ENCODE assay signal across 11 mouse cellular contexts in genomic region chr7:46986646-46987045, GRCm38 (mm10). TPM values are rescaled to one million over a fixed set of nuclear protein-coding genes. Genes with fewer than 3 reads are reported as not detected.
DNase-seq lines count a peak whose midpoint lies in the region; ATAC-seq lines count a peak whose summit lies in the region.
"Had no signal": no experiment of that assay in that cellular context is flagged by ENCODE, and none has a peak within 500 bp of the region (broad histone marks: within the 10 kb centered on the region; RNA-seq: fewer than 3 reads in every experiment).

No protein-coding gene starts in this region.

- H3K4me3 ChIP-seq in forebrain, embryonic 14.5 days (ENCODE audit: low read depth, low read length): no peak overlapping the region
- no peak overlapping the region for H3K4me3 ChIP-seq in forebrain, embryonic 12.5 days (replicated peaks)
- H3K4me3 ChIP-seq in liver, embryonic 12.5 days: no peak overlapping the region

- ATAC-seq in forebrain, embryonic 14.5 days: no peak
- ATAC-seq in forebrain, embryonic 12.5 days (ENCODE audit: low FRiP score): no peak
- no peak for ATAC-seq in liver, embryonic 12.5 days
- ATAC-seq in granulocyte monocyte progenitor cell, adult 5-6 weeks (replicated peaks; ENCODE audit: poor library complexity, severe bottlenecking): peak; percentile 50
- ATAC-seq in megakaryocyte-erythroid progenitor cell, adult 5-6 weeks (replicated peaks; ENCODE audit: low FRiP score, low TSS enrichment, poor library complexity, severe bottlenecking): 0 out of 2 replicates have a peak, but pooled peaks have one; percentile 22

- no peaks in the 10 kb centered on the region for H3K9me3 ChIP-seq in forebrain, embryonic 14.5 days (replicated peaks; ENCODE audit: control insufficient read depth, low read length)
- no peaks in the 10 kb centered on the region for H3K9me3 ChIP-seq in forebrain, embryonic 12.5 days
- no peaks in the 10 kb centered on the region for H3K9me3 ChIP-seq in liver, embryonic 12.5 days (replicated peaks)

- no peaks in the 10 kb centered on the region for H3K4me1 ChIP-seq in forebrain, embryonic 14.5 days (ENCODE audit: control insufficient read depth, insufficient read depth, low read length)
- H3K4me1 ChIP-seq in forebrain, embryonic 12.5 days: peaks cover 3% of the 10 kb centered on the region; the same call in 1 of the 2 replicates
- peaks cover 26% of the 10 kb centered on the region for H3K4me1 ChIP-seq in liver, embryonic 12.5 days

- DNase-seq in forebrain, embryonic 14.5 days (ENCODE audit: low spot score): peak; percentile 13
- DNase-seq in liver: no peak
- DNase-seq in urinary bladder, postnatal 10 days (ENCODE audit: low spot score): no peak
- DNase-seq in layer of hippocampus, postnatal 36 days: no peak
- DNase-seq: gastrocnemius, postnatal 10 days had no signal

- H3K4me2 ChIP-seq in forebrain, embryonic 14.5 days (ENCODE audit: low read length): no peak overlapping the region
- no peak overlapping the region for H3K4me2 ChIP-seq in forebrain, embryonic 12.5 days
- no peak overlapping the region for H3K4me2 ChIP-seq in liver, embryonic 12.5 days

- peaks cover 9% of the 10 kb centered on the region for H3K36me3 ChIP-seq in forebrain, embryonic 14.5 days (ENCODE audit: control insufficient read depth, insufficient read depth, low read length)
- peaks cover 6% of the 10 kb centered on the region for H3K36me3 ChIP-seq in forebrain, embryonic 12.5 days (replicated peaks)
- H3K36me3 ChIP-seq in liver, embryonic 12.5 days: peaks cover 13% of the 10 kb centered on the region

- 62% methylated on average over 5 of the region's 5 CpGs for WGBS in forebrain, embryonic 14.5 days
- 70% methylated on average over 5 of the region's 5 CpGs for WGBS in forebrain, embryonic 12.5 days
- 71% methylated on average over 5 of the region's 5 CpGs for WGBS in liver, embryonic 12.5 days (ENCODE audit: insufficient replicate concordance)

- H3K27me3 ChIP-seq in forebrain, embryonic 14.5 days (replicated peaks; ENCODE audit: control insufficient read depth, insufficient read depth, low read length): no peaks in the 10 kb centered on the region
- H3K27me3 ChIP-seq in forebrain, embryonic 12.5 days: no peaks in the 10 kb centered on the region
- H3K27me3 ChIP-seq in liver, embryonic 12.5 days (replicated peaks): peaks cover 10% of the 10 kb centered on the region; the same call in 1 of the 2 replicates

- H3K27ac ChIP-seq in forebrain, embryonic 14.5 days (ENCODE audit: low read depth, low read length): no peak overlapping the region
- no peak overlapping the region for H3K27ac ChIP-seq in forebrain, embryonic 12.5 days
- H3K27ac ChIP-seq in liver, embryonic 12.5 days: 0 out of 2 replicates have a peak overlapping the region, but pooled peaks have one; percentile 25

- H3K9ac ChIP-seq in forebrain, embryonic 14.5 days (ENCODE audit: low read length): no peak overlapping the region
- H3K9ac ChIP-seq in forebrain, embryonic 12.5 days: no peak overlapping the region
- H3K9ac ChIP-seq in liver, embryonic 12.5 days: no peak overlapping the region

RNA-seq across cellular contexts. Expression of gene Gm9999, which starts 3.3 kb away (rescaled TPM):
- not detected in 2 replicates for polyA plus RNA-seq in forebrain, embryonic 14.5 days (2014; fragmentation: Nextera tagmentation; extraction: Ambion mirVana)
- polyA plus RNA-seq in forebrain, embryonic 12.5 days (2016; fragmentation: Nextera tagmentation; extraction: Ambion mirVana): not detected in 2 replicates
- not detected in 2 replicates for polyA plus RNA-seq in liver, embryonic 12.5 days (2016; fragmentation: Nextera tagmentation; extraction: Ambion mirVana)
- total RNA-seq in granulocyte monocyte progenitor cell, adult 5-6 weeks (2014; fragmentation: Nextera tagmentation): not detected in 2 replicates
- not detected in 2 replicates for total RNA-seq in granulocyte monocyte progenitor cell, adult 5-6 weeks (2017)
- total RNA-seq in megakaryocyte-erythroid progenitor cell, adult 5-6 weeks (2014; fragmentation: Nextera tagmentation): not detected in 2 replicates
- total RNA-seq in megakaryocyte-erythroid progenitor cell, adult 5-6 weeks (2017): not detected in 2 replicates
- total RNA-seq in layer of hippocampus, postnatal 36 days (2021): not detected
- total RNA-seq: adrenal gland, postnatal 36 days; gastrocnemius, postnatal 10 days had no signal
- polyA plus RNA-seq: liver, embryonic 16.5 days had no signal

RNA-seq across cellular contexts. Expression of gene Spty2d1, which starts 21.6 kb away (rescaled TPM):
- polyA plus RNA-seq in forebrain, embryonic 14.5 days (2014; fragmentation: Nextera tagmentation; extraction: Ambion mirVana): 7.8 and 9.3 TPM in 2 replicates
- 12.3 and 13.5 TPM in 2 replicates for polyA plus RNA-seq in forebrain, embryonic 12.5 days (2016; fragmentation: Nextera tagmentation; extraction: Ambion mirVana)
- 16.8 and 17.7 TPM in 2 replicates for polyA plus RNA-seq in liver, embryonic 12.5 days (2016; fragmentation: Nextera tagmentation; extraction: Ambion mirVana)
- total RNA-seq in granulocyte monocyte progenitor cell, adult 5-6 weeks (2014; fragmentation: Nextera tagmentation): 18.9 and 24.6 TPM in 2 replicates
- total RNA-seq in granulocyte monocyte progenitor cell, adult 5-6 weeks (2017): 24.6 and 26.6 TPM in 2 replicates
- total RNA-seq in megakaryocyte-erythroid progenitor cell, adult 5-6 weeks (2014; fragmentation: Nextera tagmentation): 14.8 and 15.6 TPM in 2 replicates
- 28.9 and 33.4 TPM in 2 replicates for total RNA-seq in megakaryocyte-erythroid progenitor cell, adult 5-6 weeks (2017)
- 10 to 100 TPM; 16.3 to 16.5 TPM for total RNA-seq in layer of hippocampus, postnatal 36 days (2021)

RNA-seq across cellular contexts. Expression of gene Uevld, which starts 28.3 kb away (rescaled TPM):
- polyA plus RNA-seq in forebrain, embryonic 14.5 days (2014; fragmentation: Nextera tagmentation; extraction: Ambion mirVana): 7.4 and 8.2 TPM in 2 replicates
- 13.2 and 13.8 TPM in 2 replicates for polyA plus RNA-seq in forebrain, embryonic 12.5 days (2016; fragmentation: Nextera tagmentation; extraction: Ambion mirVana)
- 6.9 and 7.1 TPM in 2 replicates for polyA plus RNA-seq in liver, embryonic 12.5 days (2016; fragmentation: Nextera tagmentation; extraction: Ambion mirVana)
- total RNA-seq in granulocyte monocyte progenitor cell, adult 5-6 weeks (2014; fragmentation: Nextera tagmentation): 8.7 and 13.5 TPM in 2 replicates
- total RNA-seq in granulocyte monocyte progenitor cell, adult 5-6 weeks (2017): 9.8 and 12.9 TPM in 2 replicates
- 11.1 and 12.0 TPM in 2 replicates for total RNA-seq in megakaryocyte-erythroid progenitor cell, adult 5-6 weeks (2014; fragmentation: Nextera tagmentation)
- total RNA-seq in megakaryocyte-erythroid progenitor cell, adult 5-6 weeks (2017): 7.9 and 8.0 TPM in 2 replicates
- 10 to 100 TPM; 15.5 to 18.3 TPM for total RNA-seq in layer of hippocampus, postnatal 36 days (2021)

Comparison
In these comparisons a context has a peak if more than half of its experiments do, and no peak if none do; other contexts are left out.
1. ATAC-seq: peak in granulocyte monocyte progenitor cell, adult 5-6 weeks (single experiment) and megakaryocyte-erythroid progenitor cell, adult 5-6 weeks (single experiment); none in forebrain, embryonic 14.5 days (single experiment), forebrain, embryonic 12.5 days (single experiment) and liver, embryonic 12.5 days (single experiment).